Mouse (Mus musculus): ENCODE results near the gene Celsr2. TPM values are rescaled to one million over a fixed set of nuclear protein-coding genes. Genes with fewer than 3 reads are reported as not detected.

The Celsr2 gene
- total and polyA plus RNA-seq, 3 experiments, result 5.2 to 7.2 (median 6.4) TPM

GRCm38 (mm10) chr3:108367173-108367572, 48.2 kb downstream of the Celsr2 start:
- H3K36me3 ChIP-seq (ENCODE audit: control insufficient read depth, insufficient read depth, low read length), result no peaks in the 10 kb centered on the region
- H3K9ac ChIP-seq (ENCODE audit: low read depth, low read length), result no peak overlapping the region
- H3K27ac ChIP-seq, result no peak overlapping the region; the same call in 1 of the 2 replicates
- H3K27me3 ChIP-seq (ENCODE audit: control insufficient read depth, insufficient read depth, low read length), result no peaks in the 10 kb centered on the region
- WGBS, result 70% methylated on average over 9 of the region's 9 CpGs
- no peak for TF ChIP-seq EP300 (IDR thresholded peaks at IDR 0.05; ENCODE audit: insufficient read depth, low read depth, low read length)
- TF ChIP-seq POLR2A (IDR thresholded peaks at IDR 0.05; ENCODE audit: insufficient read depth, low read depth, low read length), result no peak; the same call in 1 of the 2 replicates
- no peak for TF ChIP-seq CTCF (IDR thresholded peaks at IDR 0.05)
- intact Hi-C loops (cut with DNase I), result no loop called here
- no peak for DNase-seq
- H3K79me2 ChIP-seq (replicated peaks; ENCODE audit: control insufficient read depth, insufficient read depth, low read length), result no peaks in the 10 kb centered on the region
- no peaks in the 10 kb centered on the region for H3K4me1 ChIP-seq (ENCODE audit: control insufficient read depth, insufficient read depth, low read length)
- H3K4me3 ChIP-seq, result no peak overlapping the region

DNA sequence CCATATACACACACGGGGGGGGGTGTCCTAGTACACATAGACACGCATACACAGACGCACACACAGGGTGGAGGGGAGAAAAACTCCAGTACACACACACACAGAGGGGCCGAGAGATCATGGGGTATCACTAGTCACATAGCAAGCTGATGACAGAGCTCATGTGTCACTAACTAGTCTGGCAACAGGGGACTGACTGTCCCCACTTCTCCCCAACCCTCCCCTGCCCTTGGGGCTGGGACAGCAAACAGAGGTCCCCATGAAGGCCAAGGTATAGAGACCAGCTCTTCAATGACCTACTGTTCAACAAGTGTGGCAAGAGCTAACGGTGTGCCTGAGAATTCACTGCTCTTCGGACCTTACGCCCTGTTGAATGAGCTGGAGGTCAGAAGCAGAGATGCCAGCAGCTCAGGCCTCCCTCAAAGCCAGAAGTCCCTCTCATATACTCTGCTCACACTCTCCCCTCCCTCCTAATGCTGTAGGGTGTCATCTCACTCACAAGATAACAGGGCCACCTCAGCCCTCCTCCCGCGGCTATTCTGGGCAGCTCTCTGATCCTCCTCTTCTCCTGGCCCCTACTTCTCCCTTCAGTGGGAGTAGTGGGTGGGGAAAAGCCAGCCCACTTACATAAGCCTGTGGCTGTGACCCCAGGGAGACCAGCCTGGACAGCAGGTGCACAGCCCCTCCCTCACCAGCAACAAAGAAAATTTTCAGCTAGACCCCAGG, 50.9 kb downstream of the Celsr2 start, which contains the start of gene Mybphl:
Mybphl (plus strand) TSS at position 642 of the 726 bp plus-strand sequence.
- Histone ChIP-seq H3K79me2 (replicated peaks; ENCODE audit: control insufficient read depth, insufficient read depth, low read length) (no peaks in the 10 kb centered on the region), H3K9ac (ENCODE audit: low read depth, low read length) (no peak within 1 kb of the TSS), H3K27ac (peak within 1 kb of the TSS; percentile 20; the same call in 1 of the 2 replicates), H3K27me3 (ENCODE audit: control insufficient read depth, insufficient read depth, low read length) (no peaks in the 10 kb centered on the region), H3K36me3 (ENCODE audit: control insufficient read depth, insufficient read depth, low read length) (no peaks in the 10 kb centered on the region), H3K4me1 (ENCODE audit: control insufficient read depth, insufficient read depth, low read length) (no peaks in the 10 kb centered on the region), H3K4me3 (no peak within 1 kb of the TSS)
- WGBS, result 53% methylated on average over 9 of the region's 9 CpGs
- DNase-seq, result no peak
- intact Hi-C loops (cut with DNase I), result no loop called here
- 0 out of 2 replicates have a peak, but pooled peaks have one; percentile 17 for TF ChIP-seq EP300 (IDR thresholded peaks at IDR 0.05; ENCODE audit: insufficient read depth, low read depth, low read length)
- no peak for TF ChIP-seq POLR2A (IDR thresholded peaks at IDR 0.05; ENCODE audit: insufficient read depth, low read depth, low read length)
- TF ChIP-seq CTCF (IDR thresholded peaks at IDR 0.05), result no peak

DNA sequence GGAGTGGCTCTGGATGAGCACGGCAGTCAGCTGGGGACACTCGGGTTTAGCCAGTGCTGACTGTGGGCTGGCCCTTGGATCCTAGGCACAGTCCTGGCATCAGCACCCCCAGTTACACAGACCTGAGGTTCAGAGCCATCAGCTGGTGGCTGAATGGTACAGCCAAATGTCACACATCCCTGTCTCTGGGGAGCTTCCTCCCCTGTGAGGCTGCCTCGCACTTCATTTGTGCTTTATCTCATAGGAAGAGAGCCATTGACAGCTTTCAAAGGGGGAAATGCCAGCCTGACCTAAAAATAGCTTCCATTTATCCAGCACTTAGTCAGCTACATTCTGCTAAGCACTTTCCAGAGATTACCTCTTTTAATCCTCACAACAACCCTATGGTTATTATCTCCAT, 51.7 kb downstream of the Celsr2 start:
- TF ChIP-seq POLR2A (IDR thresholded peaks at IDR 0.05; ENCODE audit: insufficient read depth, low read depth, low read length) (no peak), EP300 (IDR thresholded peaks at IDR 0.05; ENCODE audit: insufficient read depth, low read depth, low read length) (0 out of 2 replicates have a peak, but pooled peaks have one; percentile 65), CTCF (IDR thresholded peaks at IDR 0.05) (no peak; the same call in 1 of the 2 replicates)
- Histone ChIP-seq H3K4me1 (ENCODE audit: control insufficient read depth, insufficient read depth, low read length) (no peaks in the 10 kb centered on the region), H3K4me3 (no peak overlapping the region), H3K36me3 (ENCODE audit: control insufficient read depth, insufficient read depth, low read length) (no peaks in the 10 kb centered on the region), H3K27ac (no peak overlapping the region), H3K9ac (ENCODE audit: low read depth, low read length) (no peak overlapping the region), H3K27me3 (ENCODE audit: control insufficient read depth, insufficient read depth, low read length) (no peaks in the 10 kb centered on the region), H3K79me2 (replicated peaks; ENCODE audit: control insufficient read depth, insufficient read depth, low read length) (no peaks in the 10 kb centered on the region)
- 26% methylated on average over 3 of the region's 3 CpGs for WGBS
- intact Hi-C loops (cut with DNase I), result no loop called here
- DNase-seq, result peak in 1 of 2 experiments; percentile 50

DNA sequence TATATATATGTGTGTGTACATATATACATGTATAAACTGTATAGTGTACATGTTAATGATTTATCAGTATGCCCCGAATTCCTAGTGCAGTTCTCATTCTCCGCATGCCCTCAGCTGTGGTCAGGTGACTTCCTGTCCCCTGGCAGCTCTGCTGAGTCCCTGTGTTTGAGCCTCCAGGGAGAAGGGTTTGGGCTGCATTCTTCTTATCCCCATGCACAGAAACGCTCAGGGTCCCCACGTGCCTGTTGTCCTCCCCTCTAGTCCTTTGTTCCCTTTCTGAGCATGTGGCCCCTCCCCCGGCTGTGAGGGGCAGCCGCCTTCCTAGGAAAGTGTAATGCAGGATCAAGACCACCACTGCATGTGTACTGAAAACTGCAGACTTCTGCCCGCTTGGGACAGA, 54.5 kb downstream of the Celsr2 start:
- Histone ChIP-seq H3K27me3 (ENCODE audit: control insufficient read depth, insufficient read depth, low read length) (no peaks in the 10 kb centered on the region), H3K4me1 (ENCODE audit: control insufficient read depth, insufficient read depth, low read length) (no peaks in the 10 kb centered on the region), H3K79me2 (replicated peaks; ENCODE audit: control insufficient read depth, insufficient read depth, low read length) (no peaks in the 10 kb centered on the region), H3K36me3 (ENCODE audit: control insufficient read depth, insufficient read depth, low read length) (no peaks in the 10 kb centered on the region), H3K9ac (ENCODE audit: low read depth, low read length) (no peak overlapping the region), H3K4me3 (no peak overlapping the region), H3K27ac (no peak overlapping the region)
- no peak for DNase-seq
- no peak for TF ChIP-seq POLR2A (IDR thresholded peaks at IDR 0.05; ENCODE audit: insufficient read depth, low read depth, low read length)
- no peak for TF ChIP-seq CTCF (IDR thresholded peaks at IDR 0.05)
- no peak for TF ChIP-seq EP300 (IDR thresholded peaks at IDR 0.05; ENCODE audit: insufficient read depth, low read depth, low read length)
- intact Hi-C loops (cut with DNase I), result no loop called here
- 47% methylated on average over 7 of the region's 7 CpGs for WGBS

GRCm38 (mm10) chr3:108358445-108358844, 56.9 kb downstream of the Celsr2 start:
- WGBS, result 72% methylated on average over 6 of the region's 6 CpGs
- Histone ChIP-seq H3K36me3 (ENCODE audit: control insufficient read depth, insufficient read depth, low read length) (no peaks in the 10 kb centered on the region), H3K79me2 (replicated peaks; ENCODE audit: control insufficient read depth, insufficient read depth, low read length) (no peaks in the 10 kb centered on the region), H3K9ac (ENCODE audit: low read depth, low read length) (no peak overlapping the region), H3K27me3 (ENCODE audit: control insufficient read depth, insufficient read depth, low read length) (no peaks in the 10 kb centered on the region), H3K4me3 (no peak overlapping the region), H3K27ac (no peak overlapping the region), H3K4me1 (ENCODE audit: control insufficient read depth, insufficient read depth, low read length) (no peaks in the 10 kb centered on the region)
- TF ChIP-seq POLR2A (IDR thresholded peaks at IDR 0.05; ENCODE audit: insufficient read depth, low read depth, low read length) (no peak), EP300 (IDR thresholded peaks at IDR 0.05; ENCODE audit: insufficient read depth, low read depth, low read length) (no peak), CTCF (IDR thresholded peaks at IDR 0.05) (no peak)
- intact Hi-C loops (cut with DNase I), result no loop called here
- DNase-seq, result no peak

DNA sequence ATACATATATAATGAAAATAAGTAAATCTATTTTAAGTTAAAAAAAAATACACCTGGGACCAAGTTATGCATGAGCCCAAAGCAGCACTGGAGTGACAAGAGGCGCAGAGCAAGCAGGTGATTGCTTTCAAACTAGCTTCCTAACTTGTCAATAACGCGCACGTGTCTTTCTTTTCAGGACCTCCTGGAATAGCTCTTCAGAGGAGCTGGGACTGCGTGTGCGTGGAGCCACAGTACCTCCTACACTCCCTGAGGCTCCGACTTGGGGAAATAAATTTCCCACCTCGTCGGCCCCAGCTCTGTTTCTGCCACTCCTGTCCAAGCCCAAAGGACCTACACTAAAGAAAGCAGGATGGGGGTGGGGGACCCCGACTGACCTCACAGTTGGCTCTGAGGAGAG, 58.3 kb downstream of the Celsr2 start:
- Histone ChIP-seq H3K79me2 (replicated peaks; ENCODE audit: control insufficient read depth, insufficient read depth, low read length) (no peaks in the 10 kb centered on the region), H3K9ac (ENCODE audit: low read depth, low read length) (no peak overlapping the region), H3K4me3 (no peak overlapping the region), H3K27me3 (ENCODE audit: control insufficient read depth, insufficient read depth, low read length) (no peaks in the 10 kb centered on the region), H3K36me3 (ENCODE audit: control insufficient read depth, insufficient read depth, low read length) (no peaks in the 10 kb centered on the region), H3K4me1 (ENCODE audit: control insufficient read depth, insufficient read depth, low read length) (no peaks in the 10 kb centered on the region), H3K27ac (no peak overlapping the region)
- 88% methylated on average over 10 of the region's 10 CpGs for WGBS
- no peak for DNase-seq
- intact Hi-C loops (cut with DNase I), result no loop called here
- no peak for TF ChIP-seq POLR2A (IDR thresholded peaks at IDR 0.05; ENCODE audit: insufficient read depth, low read depth, low read length)
- TF ChIP-seq CTCF (IDR thresholded peaks at IDR 0.05), result no peak
- no peak for TF ChIP-seq EP300 (IDR thresholded peaks at IDR 0.05; ENCODE audit: insufficient read depth, low read depth, low read length)
